Comparison of ENCODE assay signal across 12 mouse cellular contexts in the genomic region with DNA sequence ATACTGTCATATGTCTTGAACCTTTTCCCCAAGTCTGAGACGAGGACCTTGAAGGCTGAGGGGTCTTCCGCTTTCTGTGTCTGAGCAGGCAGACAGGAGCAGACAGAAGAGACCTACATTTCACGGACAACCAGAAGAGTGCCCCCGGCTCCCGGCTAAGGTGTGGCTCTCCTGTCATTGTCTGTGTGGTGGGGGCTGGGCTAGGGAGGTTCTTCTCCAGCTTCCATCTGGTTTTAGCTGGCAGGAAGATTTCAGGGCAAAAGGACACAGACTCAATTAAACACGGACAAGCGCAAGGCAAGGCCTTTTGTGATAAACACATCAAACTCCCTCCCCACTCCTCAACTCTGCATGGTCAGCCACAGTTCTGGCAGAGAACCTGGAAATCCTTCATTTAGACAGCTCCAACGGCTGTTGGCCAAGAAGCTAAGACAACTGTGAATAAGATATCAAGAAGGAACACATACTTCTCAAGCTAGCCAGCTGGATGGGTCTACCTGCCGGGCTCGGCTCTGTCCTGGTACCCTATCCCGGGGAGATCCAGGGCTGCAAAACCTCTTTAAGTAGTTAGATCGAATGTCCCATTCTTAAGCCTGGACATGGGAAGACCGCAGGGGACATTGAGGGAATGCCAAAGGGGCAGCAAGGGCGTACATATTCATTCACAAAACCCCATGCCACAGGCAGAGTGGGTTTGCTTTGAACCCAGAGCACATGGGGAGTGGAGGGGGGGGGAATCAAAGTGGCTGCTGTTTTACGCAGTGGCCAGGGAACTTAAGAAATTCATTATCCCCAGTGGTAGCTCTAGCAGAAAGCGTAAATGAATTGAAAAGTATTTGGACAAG.
DNase-seq lines count a peak whose midpoint lies in the region; ATAC-seq and TF ChIP-seq lines count a peak whose summit lies in the region.
"Had no signal": no experiment of that assay in that cellular context is flagged by ENCODE, and none has a peak within 500 bp of the region (broad histone marks: within the 10 kb centered on the region; RNA-seq: fewer than 3 reads in every experiment).

No protein-coding gene starts in this region.

- no peak overlapping the region for H3K4me3 ChIP-seq in kidney, adult 2 months (ENCODE audit: insufficient read depth, low read depth, low read length)
- H3K4me3 ChIP-seq in kidney, embryonic 15.5 days (replicated peaks) = no peak overlapping the region
- H3K4me3 ChIP-seq in ES-E14 (ENCODE audit: insufficient read depth in 1 of 2, low read depth in 1 of 2, low read length in 2 of 2, poor library complexity in 1 of 2, severe bottlenecking in 1 of 2) = no peak overlapping the region
- H3K4me3 ChIP-seq in forebrain, embryonic 12.5 days (replicated peaks) = no peak overlapping the region
- H3K4me3 ChIP-seq in midbrain, embryonic 12.5 days = no peak overlapping the region

- TF ChIP-seq CTCF in kidney, adult 2 months (conservative IDR thresholded peaks at IDR 0.05; ENCODE audit: insufficient read depth, insufficient read length, low read depth, low read length) = no peak

- 57% methylated on average over 16 of the region's 16 CpGs for WGBS in kidney, adult 2 months
- WGBS in kidney, embryonic 15.5 days = 52% methylated on average over 16 of the region's 16 CpGs
- 41% methylated on average over 16 of the region's 16 CpGs for WGBS in forebrain, embryonic 12.5 days
- 39% methylated on average over 16 of the region's 16 CpGs for WGBS in midbrain, embryonic 12.5 days

- no peak for ATAC-seq in kidney, embryonic 15.5 days (replicated peaks; ENCODE audit: low FRiP score)
- no peak; the same call in none of the 2 replicates for ATAC-seq in forebrain, embryonic 12.5 days (ENCODE audit: low FRiP score)
- peak; percentile 64 for ATAC-seq in midbrain, embryonic 12.5 days (ENCODE audit: low FRiP score, low read depth)
- ATAC-seq: activated CD4-positive, CD25-positive, alpha-beta regulatory T cell, adult 4 months had no signal

- no peaks in the 10 kb centered on the region for H3K27me3 ChIP-seq in kidney, adult 2 months (replicated peaks; ENCODE audit: control insufficient read depth, insufficient read depth, low read length)
- peaks cover 86% of the 10 kb centered on the region for H3K27me3 ChIP-seq in kidney, embryonic 15.5 days
- H3K27me3 ChIP-seq in forebrain, embryonic 12.5 days = peaks cover 68% of the 10 kb centered on the region
- peaks cover 91% of the 10 kb centered on the region for H3K27me3 ChIP-seq in midbrain, embryonic 12.5 days

- no peak overlapping the region for H3K9ac ChIP-seq in kidney, embryonic 15.5 days
- peak overlapping the region; percentile 5; the same call in 1 of the 2 replicates for H3K9ac ChIP-seq in ES-E14 (ENCODE audit: insufficient read depth, low read depth, low read length, poor library complexity, severe bottlenecking)
- no peak overlapping the region for H3K9ac ChIP-seq in forebrain, embryonic 12.5 days
- no peak overlapping the region for H3K9ac ChIP-seq in midbrain, embryonic 12.5 days (replicated peaks)
- H3K9ac ChIP-seq: liver, embryonic 14.5 days had no signal

- 0 out of 2 replicates have a peak, but pooled peaks cover 2% of the 10 kb centered on the region for H3K4me1 ChIP-seq in kidney, adult 2 months (ENCODE audit: control insufficient read depth, insufficient read depth, low read length)
- peaks cover 7% of the 10 kb centered on the region for H3K4me1 ChIP-seq in kidney, embryonic 15.5 days
- H3K4me1 ChIP-seq in ES-E14 (ENCODE audit: control insufficient read depth in 2 of 2, insufficient read depth in 2 of 2, low read length in 2 of 2, poor library complexity in 1 of 2) = peaks cover 22 to 53% of the 10 kb centered on the region in 2 experiments
- peaks cover 32% of the 10 kb centered on the region for H3K4me1 ChIP-seq in forebrain, embryonic 12.5 days
- H3K4me1 ChIP-seq in midbrain, embryonic 12.5 days = peaks cover 27% of the 10 kb centered on the region

- H3K27ac ChIP-seq in kidney, adult 2 months (ENCODE audit: insufficient read depth, low read depth, low read length) = no peak overlapping the region
- H3K27ac ChIP-seq in kidney, embryonic 15.5 days = no peak overlapping the region
- H3K27ac ChIP-seq in ES-E14 (ENCODE audit: insufficient read depth, low read depth, low read length, poor library complexity, severe bottlenecking) = peak overlapping the region; percentile 84; the same call in 1 of the 2 replicates
- H3K27ac ChIP-seq in forebrain, embryonic 12.5 days = 0 out of 2 replicates have a peak overlapping the region, but pooled peaks have one; percentile 10
- H3K27ac ChIP-seq in midbrain, embryonic 12.5 days (replicated peaks) = no peak overlapping the region; the same call in 1 of the 2 replicates
- H3K27ac ChIP-seq: liver, embryonic 14.5 days had no signal

- H3K4me2 ChIP-seq in kidney, embryonic 15.5 days = no peak overlapping the region
- H3K4me2 ChIP-seq in forebrain, embryonic 12.5 days = no peak overlapping the region
- peak overlapping the region; percentile 27 for H3K4me2 ChIP-seq in midbrain, embryonic 12.5 days (replicated peaks)

- in situ Hi-C loops in ES-E14 (cut with MboI; ENCODE audit: low sequenced_read_pairs in 2 of 2, unreplicated experiment in 2 of 2) = no loop called here

- no peaks in the 10 kb centered on the region for H3K9me3 ChIP-seq in kidney, embryonic 15.5 days (replicated peaks)
- H3K9me3 ChIP-seq in ES-E14 (ENCODE audit: control insufficient read depth, insufficient read depth, low read depth, low read length) = no peaks in the 10 kb centered on the region
- H3K9me3 ChIP-seq in forebrain, embryonic 12.5 days = no peaks in the 10 kb centered on the region
- H3K9me3 ChIP-seq in midbrain, embryonic 12.5 days = no peaks in the 10 kb centered on the region

- DNase-seq in kidney, adult 2 months = peak; percentile 12
- DNase-seq in ES-E14 (ENCODE audit: low read depth, low spot score) (no peak), MN1 (ENCODE audit: low spot score) (no peak)
- DNase-seq in thymus, adult 18-20 months = no peak
- DNase-seq in ovary, adult 18-20 months (ENCODE audit: low spot score) = no peak
- DNase-seq: heart, adult 18-20 months; heart, postnatal 4 days had no signal

- TF ChIP-seq POLR2A in kidney, adult 2 months (IDR thresholded peaks at IDR 0.05; ENCODE audit: low read depth, low read length) = no peak

- no peaks in the 10 kb centered on the region for H3K36me3 ChIP-seq in kidney, adult 2 months (ENCODE audit: control insufficient read depth, insufficient read depth, low read length)
- H3K36me3 ChIP-seq in kidney, embryonic 15.5 days = no peaks in the 10 kb centered on the region
- no peaks in the 10 kb centered on the region for H3K36me3 ChIP-seq in ES-E14 (ENCODE audit: control insufficient read depth, insufficient read depth, low read length, poor library complexity, severe bottlenecking)
- no peaks in the 10 kb centered on the region for H3K36me3 ChIP-seq in forebrain, embryonic 12.5 days (replicated peaks)
- H3K36me3 ChIP-seq in midbrain, embryonic 12.5 days = no peaks in the 10 kb centered on the region

TF ChIP-seq in ES-E14, 5 proteins besides CTCF, POLR2A, EP300 and RAD21:
- no peak for TF ChIP-seq MAFK (IDR thresholded peaks at IDR 0.05; ENCODE audit: insufficient read depth, low read depth, low read length)
- TF ChIP-seq ZNF384 (IDR thresholded peaks at IDR 0.05; ENCODE audit: low read depth, low read length) = no peak
- no peak for TF ChIP-seq HCFC1 (IDR thresholded peaks at IDR 0.05; ENCODE audit: borderline replicate concordance, insufficient read depth, low read length)
- no peak for TF ChIP-seq ZC3H11A (IDR thresholded peaks at IDR 0.05; ENCODE audit: borderline replicate concordance, low read depth, low read length)
- no peak for TF ChIP-seq CHD2 (IDR thresholded peaks at IDR 0.05; ENCODE audit: low read depth, low read length)

Comparison
In these comparisons a context has a peak if more than half of its experiments do, and no peak if none do; other contexts are left out.
1. H3K27ac ChIP-seq: peak in ES-E14 (single experiment) and forebrain, embryonic 12.5 days (single experiment); none in kidney, adult 2 months (single experiment), kidney, embryonic 15.5 days (single experiment) and midbrain, embryonic 12.5 days (single experiment).